In genomic region chr3:85993744-85994143, GRCm38 (mm10) we compare ENCODE assay signal across 16 mouse cellular contexts. TPM values are rescaled to one million over a fixed set of nuclear protein-coding genes. Genes with fewer than 3 reads are reported as not detected.
DNase-seq lines count a peak whose midpoint lies in the region; ATAC-seq and TF ChIP-seq lines count a peak whose summit lies in the region.
"Had no signal": no experiment of that assay in that cellular context is flagged by ENCODE, and none has a peak within 500 bp of the region (broad histone marks: within the 10 kb centered on the region; RNA-seq: fewer than 3 reads in every experiment).

No protein-coding gene starts in this region.

- TF ChIP-seq CTCF in heart, postnatal 0 days (IDR thresholded peaks at IDR 0.05; ENCODE audit: low read depth), result no peak

- ATAC-seq in kidney, embryonic 14.5 days (ENCODE audit: low FRiP score, low TSS enrichment), result no peak
- ATAC-seq in heart, postnatal 0 days (ENCODE audit: insufficient read depth, low read depth), result peak; percentile 90
- no peak for ATAC-seq in granulocyte monocyte progenitor cell, adult 5-6 weeks (replicated peaks; ENCODE audit: poor library complexity, severe bottlenecking)
- ATAC-seq: forebrain, embryonic 15.5 days had no signal

- H3K4me1 ChIP-seq in kidney, embryonic 14.5 days (ENCODE audit: control insufficient read depth, insufficient read depth, low read length), result no peaks in the 10 kb centered on the region
- peaks cover 10% of the 10 kb centered on the region for H3K4me1 ChIP-seq in heart, postnatal 0 days (ENCODE audit: control insufficient read depth, insufficient read depth)
- H3K4me1 ChIP-seq: forebrain, embryonic 15.5 days; midbrain, embryonic 12.5 days; neural tube, embryonic 13.5 days had no signal

- no peak overlapping the region for H3K4me3 ChIP-seq in kidney, embryonic 14.5 days (ENCODE audit: low read length)
- peak overlapping the region; percentile 14 for H3K4me3 ChIP-seq in heart, postnatal 0 days (ENCODE audit: low read depth, low read length)
- H3K4me3 ChIP-seq: forebrain, embryonic 15.5 days; hindbrain, embryonic 15.5 days; midbrain, embryonic 12.5 days; neural tube, embryonic 13.5 days had no signal

- no peaks in the 10 kb centered on the region for H3K27me3 ChIP-seq in kidney, embryonic 14.5 days (ENCODE audit: control insufficient read depth, insufficient read depth, low read length)
- no peaks in the 10 kb centered on the region for H3K27me3 ChIP-seq in heart, postnatal 0 days (ENCODE audit: control insufficient read depth, insufficient read depth, low read length)
- H3K27me3 ChIP-seq: forebrain, embryonic 15.5 days; hindbrain, embryonic 15.5 days; midbrain, embryonic 12.5 days; neural tube, embryonic 13.5 days had no signal

- no peaks in the 10 kb centered on the region for H3K36me3 ChIP-seq in kidney, embryonic 14.5 days (ENCODE audit: control insufficient read depth, insufficient read depth, low read length)
- H3K36me3 ChIP-seq in heart, postnatal 0 days (replicated peaks; ENCODE audit: control insufficient read depth, insufficient read depth, low read length), result no peaks in the 10 kb centered on the region
- H3K36me3 ChIP-seq: forebrain, embryonic 15.5 days; hindbrain, embryonic 15.5 days; midbrain, embryonic 12.5 days; neural tube, embryonic 13.5 days had no signal

- no peak overlapping the region for H3K9ac ChIP-seq in kidney, embryonic 14.5 days (ENCODE audit: low read depth, low read length)
- H3K9ac ChIP-seq in heart, postnatal 0 days (replicated peaks; ENCODE audit: low read depth, low read length), result 0 out of 2 replicates have a peak overlapping the region, but pooled peaks have one; percentile 1
- H3K9ac ChIP-seq: forebrain, embryonic 15.5 days; hindbrain, embryonic 15.5 days; midbrain, embryonic 12.5 days; neural tube, embryonic 13.5 days had no signal

- H3K9me3 ChIP-seq in kidney, embryonic 14.5 days (ENCODE audit: control insufficient read depth, low read length), result no peaks in the 10 kb centered on the region
- H3K9me3 ChIP-seq in heart, postnatal 0 days (replicated peaks; ENCODE audit: control insufficient read depth, low read length), result no peaks in the 10 kb centered on the region
- H3K9me3 ChIP-seq: forebrain, embryonic 15.5 days; hindbrain, embryonic 15.5 days; midbrain, embryonic 12.5 days; neural tube, embryonic 13.5 days had no signal

- 70% methylated on average over 11 of the region's 11 CpGs for WGBS in kidney, embryonic 14.5 days
- 16% methylated on average over 11 of the region's 11 CpGs for WGBS in heart, postnatal 0 days

- DNase-seq in kidney, adult 11 months, result peak; percentile 40
- DNase-seq in R1 (ENCODE audit: low read depth, low spot score), result peak; percentile 89
- DNase-seq in heart, postnatal 0 days (ENCODE audit: low spot score), result peak; percentile 66
- DNase-seq in lung, postnatal 25 days (ENCODE audit: low spot score), result peak; percentile 72
- no peak for DNase-seq in layer of hippocampus, adult 9-11 months
- DNase-seq in cerebellum, adult 18-20 months, result no peak
- DNase-seq: right cerebral cortex, postnatal 25 days had no signal

- H3K4me2 ChIP-seq in kidney, embryonic 14.5 days (replicated peaks; ENCODE audit: low read depth, low read length), result no peak overlapping the region
- H3K4me2 ChIP-seq in heart, postnatal 0 days (ENCODE audit: low read depth, low read length), result peak overlapping the region; percentile 44
- H3K4me2 ChIP-seq: forebrain, embryonic 15.5 days; hindbrain, embryonic 15.5 days; midbrain, embryonic 12.5 days; neural tube, embryonic 13.5 days had no signal

- H3K27ac ChIP-seq in kidney, embryonic 14.5 days (ENCODE audit: low read depth, low read length), result no peak overlapping the region
- peak overlapping the region; percentile 22 for H3K27ac ChIP-seq in heart, postnatal 0 days (ENCODE audit: low read depth)
- H3K27ac ChIP-seq: forebrain, embryonic 15.5 days; hindbrain, embryonic 15.5 days; midbrain, embryonic 12.5 days; neural tube, embryonic 13.5 days had no signal

- no peak for TF ChIP-seq EP300 in heart, postnatal 0 days (IDR thresholded peaks at IDR 0.05; ENCODE audit: low read depth)

RNA-seq across cellular contexts. Expression of gene Prss48, which starts 8.5 kb away (rescaled TPM):
- polyA plus RNA-seq in kidney, embryonic 14.5 days (2014; fragmentation: Nextera tagmentation; extraction: Ambion mirVana), result 0.21 TPM in 1 of 2 replicates, not detected in the other
- not detected in 2 replicates for total RNA-seq in heart, postnatal 0 days (2014; rRNA removed; ENCODE audit: low replicate concordance)
- not detected in 2 replicates for polyA plus RNA-seq in heart, postnatal 0 days (2015; fragmentation: Nextera tagmentation; extraction: Ambion mirVana)
- total RNA-seq in granulocyte monocyte progenitor cell, adult 5-6 weeks (2014; fragmentation: Nextera tagmentation), result not detected in 2 replicates
- total RNA-seq in granulocyte monocyte progenitor cell, adult 5-6 weeks (2017), result not detected in 2 replicates
- polyA plus RNA-seq: cortical plate, adult 2 months; forebrain, embryonic 15.5 days; hindbrain, embryonic 15.5 days; large intestine, adult 2 months; limb, embryonic 14.5 days; midbrain, embryonic 12.5 days; neural tube, embryonic 13.5 days had no signal

RNA-seq across cellular contexts. Expression of gene Sh3d19, which starts 22.8 kb away (rescaled TPM):
- 27.7 and 39.9 TPM in 2 replicates for polyA plus RNA-seq in kidney, embryonic 14.5 days (2014; fragmentation: Nextera tagmentation; extraction: Ambion mirVana)
- total RNA-seq in heart, postnatal 0 days (2014; rRNA removed; ENCODE audit: low replicate concordance), result 16.2 and 52.6 TPM in 2 replicates
- polyA plus RNA-seq in heart, postnatal 0 days (2015; fragmentation: Nextera tagmentation; extraction: Ambion mirVana), result 7.4 and 8.7 TPM in 2 replicates
- total RNA-seq in granulocyte monocyte progenitor cell, adult 5-6 weeks (2014; fragmentation: Nextera tagmentation), result 2.0 and 4.2 TPM in 2 replicates
- total RNA-seq in granulocyte monocyte progenitor cell, adult 5-6 weeks (2017), result 10.6 and 11.5 TPM in 2 replicates

Comparison
In these comparisons a context has a peak if more than half of its experiments do, and no peak if none do; other contexts are left out.
1. DNase-seq: peak in kidney, adult 11 months (single experiment), R1 (single experiment), heart, postnatal 0 days (single experiment) and lung, postnatal 25 days (single experiment); none in layer of hippocampus, adult 9-11 months (single experiment) and cerebellum, adult 18-20 months (0 of 2).